Mouse (Mus musculus): ENCODE results near the gene Thnsl2. TPM values are rescaled to one million over a fixed set of nuclear protein-coding genes. Genes with fewer than 3 reads are reported as not detected.

Gene Thnsl2
- polyA plus RNA-seq, 1 experiment from 2014 or later, result 83.8 TPM

DNA sequence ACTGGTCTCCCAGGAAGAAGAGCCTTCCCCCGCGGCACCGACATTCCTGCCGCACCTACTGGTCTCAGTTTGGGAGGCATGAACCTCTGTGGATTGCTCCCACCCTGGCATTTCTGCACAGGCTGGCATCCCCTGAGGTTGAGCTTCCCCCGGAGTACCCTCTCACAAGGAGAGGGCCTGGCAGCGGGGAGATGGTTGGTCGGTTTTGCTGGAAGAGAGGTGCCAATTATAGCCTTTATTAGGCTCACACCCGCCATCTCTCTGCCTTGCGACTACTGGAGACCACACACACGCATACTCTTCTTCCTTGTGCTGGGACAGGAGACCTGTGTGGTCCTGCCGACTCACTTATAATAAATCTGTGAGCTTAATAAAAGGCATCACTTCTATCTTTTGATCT is 62.2 kb downstream of the Thnsl2 start:
- Histone ChIP-seq H3K4me3 (ENCODE audit: low read length) (no peak overlapping the region), H3K4me1 (ENCODE audit: control insufficient read depth, insufficient read depth, low read length) (no peaks in the 10 kb centered on the region), H3K27ac (ENCODE audit: low read length) (no peak overlapping the region), H3K4me2 (ENCODE audit: low read depth, low read length) (no peak overlapping the region), H3K27me3 (replicated peaks; ENCODE audit: control insufficient read depth, insufficient read depth, low read length) (no peaks in the 10 kb centered on the region), H3K9ac (ENCODE audit: low read depth, low read length) (no peak overlapping the region), H3K36me3 (ENCODE audit: control insufficient read depth, insufficient read depth, low read length) (no peaks in the 10 kb centered on the region), H3K9me3 (ENCODE audit: control insufficient read depth, low read length) (no peaks in the 10 kb centered on the region)
- ATAC-seq, result no peak
- WGBS, result 63% methylated on average over 11 of the region's 11 CpGs

DNA sequence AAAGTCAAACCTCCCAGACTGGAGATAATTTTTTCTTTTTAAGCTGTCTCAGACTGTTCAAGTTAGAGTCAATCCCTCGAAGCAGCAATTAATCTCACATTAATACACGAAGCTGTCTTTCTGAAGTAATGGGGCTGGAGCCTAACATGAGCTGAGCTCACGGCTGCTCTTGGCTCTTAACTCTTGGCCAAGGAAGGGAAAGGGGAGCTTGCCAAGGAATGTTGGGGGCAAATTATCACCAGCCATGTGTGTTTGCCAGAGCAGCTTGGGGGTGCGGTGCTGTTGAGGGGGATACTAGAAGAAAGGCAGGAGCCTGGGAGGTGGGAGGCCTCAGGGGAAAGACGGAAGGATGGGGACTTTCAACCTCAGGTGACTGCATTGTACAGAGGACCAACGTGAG is 63.0 kb downstream of the Thnsl2 start:
- 68% methylated on average over 6 of the region's 6 CpGs for WGBS
- no peaks in the 10 kb centered on the region for H3K36me3 ChIP-seq (ENCODE audit: control insufficient read depth, insufficient read depth, low read length)
- H3K9me3 ChIP-seq (ENCODE audit: control insufficient read depth, low read length), result no peaks in the 10 kb centered on the region
- H3K4me2 ChIP-seq (ENCODE audit: low read depth, low read length), result no peak overlapping the region
- H3K27me3 ChIP-seq (replicated peaks; ENCODE audit: control insufficient read depth, insufficient read depth, low read length), result no peaks in the 10 kb centered on the region
- H3K4me1 ChIP-seq (ENCODE audit: control insufficient read depth, insufficient read depth, low read length), result no peaks in the 10 kb centered on the region
- ATAC-seq, result no peak
- H3K9ac ChIP-seq (ENCODE audit: low read depth, low read length), result no peak overlapping the region
- H3K4me3 ChIP-seq (ENCODE audit: low read length), result no peak overlapping the region
- no peak overlapping the region for H3K27ac ChIP-seq (ENCODE audit: low read length)

Other genes starting within 250 kb of the Thnsl2 start
- gene Tex37, start 225.5 kb downstream of the Thnsl2 start, polyA plus RNA-seq (2015; fragmentation: Nextera tagmentation; extraction: Ambion mirVana), result not detected in 2 replicates
- gene Foxi3, start 187.9 kb downstream of the Thnsl2 start, polyA plus RNA-seq (2015; fragmentation: Nextera tagmentation; extraction: Ambion mirVana), result not detected in 2 replicates
- gene Fabp1, start 55.4 kb upstream of the Thnsl2 start, polyA plus RNA-seq (2015; fragmentation: Nextera tagmentation; extraction: Ambion mirVana), result 4,478 and 6,129 TPM in 2 replicates
- 70.8 and 72.0 TPM in 2 replicates for gene Krcc1, start 127.2 kb upstream of the Thnsl2 start, polyA plus RNA-seq (2015; fragmentation: Nextera tagmentation; extraction: Ambion mirVana)
- gene Smyd1, start 177.8 kb upstream of the Thnsl2 start, polyA plus RNA-seq (2015; fragmentation: Nextera tagmentation; extraction: Ambion mirVana), result 0.34 and 0.36 TPM in 2 replicates
- gene Cd8b1, start 178.3 kb upstream of the Thnsl2 start, polyA plus RNA-seq (2015; fragmentation: Nextera tagmentation; extraction: Ambion mirVana), result not detected in 2 replicates
- gene Cd8a, start 229.0 kb upstream of the Thnsl2 start, polyA plus RNA-seq (2015; fragmentation: Nextera tagmentation; extraction: Ambion mirVana), result not detected in 2 replicates

Data from intestine, embryonic 16.5 days (tissue).